Mouse (Mus musculus): ENCODE measurements at regions not wholly inside any gene's neighbourhood (a gene's known extent, or its start where the extent isn't known, plus 50 kb on each side); places are given as distances from the start of the nearest gene placed in this dataset.

DNA sequence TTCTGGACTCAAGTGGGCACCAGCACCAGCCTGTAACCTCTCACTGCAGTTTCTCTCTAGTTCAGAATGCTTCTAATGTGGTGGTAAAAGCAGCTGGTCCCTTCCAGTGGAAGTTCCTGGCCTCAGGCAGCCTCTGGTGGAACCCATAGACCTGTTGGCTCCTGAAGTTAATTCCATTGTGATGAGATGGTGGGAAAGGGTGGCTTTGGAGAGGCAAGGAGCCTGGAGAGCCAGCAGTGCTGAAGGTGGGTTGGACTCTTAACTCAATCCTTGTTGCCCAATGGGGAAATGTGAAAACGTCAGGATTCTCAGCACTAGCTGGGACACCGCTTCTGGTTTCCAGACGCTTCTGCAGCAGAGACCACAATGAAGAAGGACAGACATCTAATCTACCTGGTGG is 210.9 kb downstream of the Opa1 start:
- no peak for DNase-seq (ENCODE audit: low spot score in 2 of 2)

GRCm38 (mm10) chr16:29799250-29799649 is 220.1 kb downstream of the Opa1 start:
- DNase-seq (ENCODE audit: low spot score in 2 of 2): no peak

- DNase-seq (ENCODE audit: low spot score in 2 of 2): no peak
These were observed 220.8 kb downstream of the Opa1 start for GRCm38 (mm10) chr16:29799893-29800292.

DNA sequence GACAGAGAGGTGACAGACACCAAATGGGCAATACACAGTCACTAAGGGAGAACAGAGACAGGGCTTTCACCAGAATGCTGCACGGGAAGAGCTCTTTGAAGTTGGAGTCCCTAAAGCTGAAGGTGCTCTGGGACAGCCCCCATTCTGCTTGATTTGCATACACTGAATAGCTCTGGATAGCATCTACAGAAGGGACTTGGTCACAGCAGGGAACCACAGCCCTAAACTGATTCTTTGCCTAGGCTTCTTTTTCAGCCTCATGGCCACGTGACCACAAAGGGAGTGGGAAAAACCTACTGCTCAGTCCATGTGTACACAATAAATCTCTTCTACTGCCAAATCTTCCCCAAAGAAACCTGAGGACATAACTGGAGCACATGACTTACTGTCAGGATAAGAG is 221.3 kb downstream of the Opa1 start:
- DNase-seq (ENCODE audit: low spot score in 2 of 2): no peak

DNA sequence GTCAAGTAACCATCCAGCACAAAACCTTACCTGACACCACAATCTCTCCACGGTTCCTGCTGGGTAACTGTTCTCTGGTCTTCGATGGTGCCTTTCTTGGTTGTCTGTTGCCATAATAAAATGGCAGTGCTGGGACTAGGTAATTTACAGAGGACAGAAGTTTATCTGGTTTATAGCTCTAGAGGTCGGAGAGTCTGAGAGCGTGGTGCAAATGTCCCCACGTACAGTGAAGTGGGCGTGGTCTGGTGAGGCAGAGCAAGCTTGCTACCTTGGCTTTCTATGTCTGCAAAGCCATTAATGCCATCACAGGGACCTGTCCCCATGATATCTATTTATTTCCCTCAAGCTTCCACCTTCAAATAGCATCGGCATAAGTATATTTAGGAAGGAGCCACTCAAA is 223.0 kb downstream of the Opa1 start:
- DNase-seq (ENCODE audit: low spot score in 2 of 2): no peak

DNA sequence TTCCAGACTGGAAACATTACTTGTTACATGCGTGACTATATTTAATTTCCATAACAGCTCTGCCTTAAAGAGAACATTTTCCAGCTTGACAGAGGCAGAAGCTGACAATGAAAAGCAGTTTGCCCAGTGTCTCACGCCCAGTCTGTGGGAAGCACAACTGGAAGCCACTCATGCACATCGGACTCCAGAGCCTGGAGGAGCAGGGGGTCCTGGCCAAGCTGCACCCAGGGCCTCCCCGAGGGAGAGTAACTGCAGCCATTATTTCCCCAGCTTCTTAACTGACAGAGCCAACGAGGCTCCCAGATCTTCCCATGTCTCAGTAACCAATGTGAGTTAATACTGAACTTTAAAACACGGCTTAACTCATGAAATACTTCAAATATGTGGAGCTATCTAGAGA is 223.5 kb downstream of the Opa1 start:
- DNase-seq (ENCODE audit: low spot score in 2 of 2): no peak

DNA sequence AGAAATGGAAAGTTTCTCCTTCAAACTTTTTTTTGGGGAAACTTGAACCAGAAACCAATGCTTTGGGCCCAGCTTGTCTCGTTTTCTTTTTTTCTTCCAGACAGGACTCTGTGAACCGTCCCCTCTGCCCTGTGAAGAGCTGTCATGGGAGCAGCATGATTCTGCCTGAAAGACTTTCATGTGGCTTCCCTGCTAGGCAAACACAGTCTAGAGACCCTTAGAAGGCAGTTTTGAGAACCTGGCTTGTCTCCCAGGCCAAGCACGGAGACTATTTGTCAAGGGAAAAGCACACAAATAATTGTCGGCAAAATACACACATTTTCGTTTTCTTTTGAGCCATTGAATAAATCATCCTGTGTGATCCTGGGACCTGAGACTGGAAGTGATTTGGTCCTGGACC is 228.7 kb downstream of the Opa1 start:
- DNase-seq (ENCODE audit: low spot score in 2 of 2): no peak

DNA sequence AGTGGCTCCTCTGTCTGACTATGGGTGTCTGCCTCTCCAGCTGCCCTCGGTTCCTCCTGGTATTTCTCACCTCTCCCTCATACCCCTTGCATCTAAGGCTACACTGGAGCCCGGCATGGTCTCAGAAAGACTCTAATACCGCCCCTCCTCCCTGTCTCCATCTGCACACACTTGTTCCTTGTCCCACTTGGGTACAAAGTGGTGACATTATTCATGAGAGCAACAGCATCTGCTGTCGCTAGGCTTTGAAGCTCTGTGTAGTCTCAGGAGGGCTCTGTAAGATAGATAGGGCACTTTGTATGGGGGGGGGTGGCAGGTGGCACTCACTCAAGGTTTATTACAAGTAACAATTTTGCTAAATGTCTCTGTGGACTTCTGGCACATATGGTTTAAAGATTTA is 229.7 kb downstream of the Opa1 start:
- no peak for DNase-seq (ENCODE audit: low spot score in 2 of 2)

- peak in 1 of 2 experiments; percentile 34 for DNase-seq (ENCODE audit: low spot score in 2 of 2)
These were observed 234.4 kb downstream of the Opa1 start for GRCm38 (mm10) chr16:29813411-29814038.

DNA sequence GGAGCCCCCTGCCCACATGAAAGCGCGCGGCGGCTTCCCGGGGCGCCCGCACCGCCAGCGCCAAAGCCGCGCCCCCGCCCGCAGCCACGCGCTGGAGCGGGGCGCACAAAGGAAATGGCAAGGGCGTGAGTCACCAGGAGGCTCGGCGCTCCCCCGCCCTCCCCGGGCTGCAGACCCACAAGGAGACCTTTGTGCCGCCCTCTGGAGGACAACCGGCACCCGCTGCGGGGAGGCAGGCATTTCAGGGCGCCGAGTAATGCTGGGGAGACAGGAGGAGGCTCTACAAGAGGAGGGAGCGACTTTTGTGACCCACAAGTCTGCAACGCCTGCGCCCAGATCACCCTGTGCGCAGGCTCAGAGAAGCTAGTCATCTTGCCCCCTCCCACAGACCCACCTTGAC is 234.9 kb downstream of the Opa1 start:
- peak; percentile 75 to 78 for DNase-seq (ENCODE audit: low spot score in 2 of 2)

DNA sequence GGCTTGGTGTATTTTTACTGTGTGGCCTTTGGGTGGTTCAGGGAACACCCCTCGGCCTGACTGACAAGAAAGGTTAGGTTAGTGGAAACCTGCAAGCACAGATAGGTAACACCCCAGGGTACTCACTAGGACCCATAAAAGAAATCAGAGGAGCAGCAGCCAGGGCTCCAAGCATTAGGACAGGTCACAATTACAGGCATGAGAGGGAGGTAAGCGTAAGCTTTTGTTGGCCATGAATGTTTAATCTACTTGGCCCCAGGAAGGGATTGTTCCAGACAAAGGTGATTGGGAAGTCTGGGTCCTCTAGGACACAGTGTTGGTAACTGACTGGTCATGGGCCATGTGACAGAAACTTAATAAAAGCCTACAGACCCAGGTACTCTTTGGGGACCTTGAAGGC is 235.5 kb downstream of the Opa1 start:
- no peak for DNase-seq (ENCODE audit: low spot score in 2 of 2)

- no peak for DNase-seq (ENCODE audit: low spot score in 2 of 2)
These were observed 236.1 kb downstream of the Opa1 start for GRCm38 (mm10) chr16:29815200-29815599.

GRCm38 (mm10) chr16:29815632-29816337 is 236.7 kb downstream of the Opa1 start:
- no peak for DNase-seq (ENCODE audit: low spot score in 2 of 2)

DNA sequence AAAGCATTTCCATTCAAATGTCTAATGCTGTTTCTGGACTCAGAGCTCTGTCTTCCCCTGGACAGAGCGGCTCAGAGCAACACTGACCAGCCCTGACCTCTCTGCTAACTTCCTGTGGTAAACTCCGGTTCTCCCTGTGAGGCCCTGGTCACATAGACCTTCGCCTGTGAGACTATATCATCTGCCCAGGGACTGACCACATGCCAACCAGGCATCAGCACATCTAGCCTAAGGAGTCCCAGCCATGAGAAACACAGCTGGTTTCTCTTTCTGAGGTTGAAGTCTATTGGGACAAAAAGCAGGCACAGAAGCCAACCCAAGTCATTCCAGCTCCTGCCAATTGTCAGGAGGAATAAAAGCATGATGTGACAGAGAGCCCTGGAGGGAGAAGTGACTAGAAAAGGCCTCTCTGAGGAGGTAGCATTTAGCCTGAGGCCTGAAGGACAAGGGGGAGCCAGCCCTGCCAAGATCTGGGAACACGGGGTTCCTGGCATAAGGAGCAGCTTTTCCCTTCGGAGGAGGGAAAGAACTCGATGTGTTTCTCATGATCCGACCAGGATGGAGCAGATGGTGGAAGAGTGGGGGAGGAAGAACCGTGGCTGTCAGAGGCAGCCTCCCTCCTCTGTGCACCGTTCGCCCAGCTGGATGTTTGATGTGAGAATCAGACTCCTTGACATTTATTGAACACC is 237.7 kb downstream of the Opa1 start:
- DNase-seq (ENCODE audit: low spot score in 2 of 2): peak; percentile 39 to 56

DNA sequence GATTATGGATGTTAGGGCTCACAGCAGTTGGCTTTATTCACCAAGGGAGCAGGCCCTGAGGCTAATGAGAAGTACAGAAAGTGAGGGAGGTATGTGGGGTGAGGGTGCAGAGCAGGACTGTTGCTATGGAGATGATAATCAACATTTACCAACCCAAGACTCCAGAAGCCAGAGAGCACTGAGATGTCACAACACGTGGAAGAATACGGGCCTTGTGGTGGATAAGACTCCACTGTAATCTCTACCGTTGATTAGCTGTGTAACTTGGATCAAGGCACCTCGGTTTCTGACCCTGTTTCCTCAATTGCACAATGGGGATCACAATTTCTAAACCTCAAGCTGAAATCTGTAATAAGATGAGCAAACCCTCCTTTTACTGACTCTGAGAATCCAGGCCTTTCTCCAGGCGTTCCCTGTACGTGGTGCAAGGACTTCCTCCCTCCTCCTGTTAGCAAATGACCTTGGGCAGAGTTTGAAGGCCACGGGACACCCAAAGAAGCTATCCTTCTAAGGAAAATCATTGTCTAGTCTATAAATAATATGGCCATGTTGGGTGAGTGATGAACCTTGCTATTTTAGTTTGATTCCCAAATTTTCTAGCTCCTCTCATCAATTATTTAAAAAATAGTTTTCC is 239.8 kb downstream of the Opa1 start:
- DNase-seq (ENCODE audit: low spot score in 2 of 2): no peak

- DNase-seq (ENCODE audit: low spot score in 2 of 2): no peak
These were observed 241.6 kb downstream of the Opa1 start for GRCm38 (mm10) chr16:29820704-29821103.

GRCm38 (mm10) chr16:29822110-29822509 is 242.1 kb upstream of the Hes1 start:
- no peak for DNase-seq (ENCODE audit: low spot score in 2 of 2)

DNA sequence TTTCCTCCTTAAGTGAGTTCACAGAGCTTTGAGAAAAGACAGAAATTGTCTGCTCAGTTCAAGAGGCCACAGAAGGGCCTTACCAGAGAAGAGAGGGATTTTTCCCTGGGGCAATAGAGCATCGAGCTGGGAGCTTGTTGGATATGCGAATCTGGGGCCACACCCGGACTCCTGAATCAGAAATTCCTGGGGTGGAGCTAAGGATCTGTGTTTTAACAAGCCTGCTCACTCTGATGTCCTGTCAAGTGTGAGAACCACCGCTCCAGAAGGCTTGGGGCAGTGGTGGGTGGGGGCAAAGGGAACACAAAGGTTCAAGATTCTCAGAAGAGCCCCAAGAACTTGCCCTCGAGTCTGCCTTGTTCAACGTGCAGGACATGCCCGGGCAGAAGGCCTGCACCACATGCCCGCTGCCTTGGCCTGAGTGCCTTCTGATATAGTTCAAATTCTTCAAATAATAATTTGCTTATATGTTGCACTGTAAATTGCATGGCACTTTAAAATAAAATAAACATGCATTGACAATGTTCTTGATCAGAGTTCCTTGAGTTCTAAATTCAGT is 241.3 kb upstream of the Hes1 start:
- DNase-seq (ENCODE audit: low spot score in 2 of 2): no peak

DNA sequence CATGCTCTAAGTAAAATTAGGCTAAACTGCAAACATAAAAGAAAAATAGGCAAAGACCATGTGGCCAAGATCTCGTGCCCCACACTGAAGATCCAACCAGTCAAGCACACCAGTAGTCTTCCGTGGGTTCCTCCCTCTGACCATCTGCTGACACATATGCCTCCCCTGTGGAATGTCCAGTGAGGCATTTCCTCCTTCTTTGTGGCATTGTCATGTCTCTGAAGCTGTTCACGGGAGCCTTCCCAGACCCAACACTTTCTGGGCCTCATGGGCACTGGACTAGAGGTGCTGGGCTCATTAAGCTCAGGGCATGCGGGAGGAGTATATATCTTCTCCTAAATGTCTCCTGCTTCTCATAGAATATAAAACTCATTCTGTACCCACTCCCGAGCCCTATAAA is 237.3 kb upstream of the Hes1 start:
- DNase-seq (ENCODE audit: low spot score in 2 of 2): no peak

DNA sequence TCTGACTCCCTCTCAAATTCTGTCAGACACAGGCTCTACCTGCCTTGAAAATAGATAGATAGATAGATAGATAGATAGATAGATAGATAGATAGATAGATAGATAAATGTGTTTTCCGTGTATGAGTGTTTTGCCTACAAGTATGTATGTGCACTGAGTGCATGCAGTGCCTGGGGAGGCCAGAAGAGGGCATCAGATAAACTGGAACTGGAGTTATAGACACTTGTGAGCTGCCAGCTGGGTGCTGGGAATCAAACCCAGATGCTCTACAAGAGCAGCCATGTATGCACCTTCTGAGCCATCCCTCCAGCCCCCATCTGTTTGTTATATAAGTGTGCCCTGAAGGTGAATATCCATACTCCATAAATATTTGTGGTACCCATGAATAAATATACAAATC is 236.4 kb upstream of the Hes1 start:
- no peak for DNase-seq (ENCODE audit: low spot score in 2 of 2)

GRCm38 (mm10) chr16:29829457-29829856 is 234.7 kb upstream of the Hes1 start:
- no peak for DNase-seq (ENCODE audit: low spot score in 2 of 2)

- DNase-seq (ENCODE audit: low spot score in 2 of 2): no peak
These were observed 234.1 kb upstream of the Hes1 start for GRCm38 (mm10) chr16:29830101-29830500.

Measured in gastrocnemius, adult 8-10 months (tissue).